Mouse (Mus musculus): ENCODE measurements around the gene Agap1.

Agap1 gene

DNA sequence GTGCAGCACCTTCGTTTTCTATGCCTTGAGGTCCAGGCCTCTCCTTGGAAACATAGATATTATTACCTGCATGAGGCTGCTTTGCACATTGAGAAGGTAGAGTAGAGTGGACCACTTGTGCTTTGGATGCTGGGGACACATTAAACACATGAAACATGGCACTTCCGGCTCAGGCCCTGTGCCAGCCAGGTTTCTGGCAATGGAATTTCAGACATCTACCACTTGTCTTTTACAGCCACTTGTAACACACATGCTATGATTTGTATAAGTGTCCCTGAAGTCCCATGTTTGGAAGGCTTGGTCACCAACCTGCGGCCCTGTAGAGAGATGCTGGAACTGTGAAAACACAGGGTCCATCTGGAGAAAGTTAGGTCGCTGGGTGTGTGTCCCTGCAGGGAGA is 262.5 kb downstream of the Agap1 start:
- peak; percentile 48 to 53 for DNase-seq

DNA sequence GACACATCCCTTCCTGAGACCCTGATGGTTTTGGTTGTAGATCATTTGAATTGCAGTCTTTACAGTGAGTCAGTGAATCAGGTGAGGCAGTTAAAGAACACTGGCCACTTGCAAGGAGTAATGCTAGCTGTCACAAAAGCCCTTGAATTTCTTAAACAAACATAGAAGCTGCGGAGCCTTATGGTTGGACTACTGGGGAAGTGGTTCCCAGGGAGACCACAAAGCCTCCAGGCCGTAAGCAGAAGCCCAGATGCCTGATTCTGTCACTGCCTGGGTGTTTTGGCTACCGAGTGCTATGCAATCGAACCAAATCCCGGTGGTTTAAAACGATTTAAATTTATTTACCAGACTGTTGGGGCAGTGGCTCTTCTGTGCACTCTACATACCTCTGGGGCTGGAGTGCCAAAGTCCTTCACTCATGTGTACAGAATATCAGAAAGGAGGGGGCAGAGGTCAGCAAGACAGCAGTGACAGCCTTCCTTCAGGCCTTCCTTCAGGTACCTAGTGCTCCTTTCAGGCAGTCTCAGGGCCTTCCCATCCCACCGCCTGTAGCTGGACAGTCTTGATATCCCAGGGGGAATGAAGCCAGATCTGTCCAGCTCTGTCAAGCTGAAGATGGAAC is 264.3 kb downstream of the Agap1 start:
- peak; percentile 31 to 55 for DNase-seq

DNA sequence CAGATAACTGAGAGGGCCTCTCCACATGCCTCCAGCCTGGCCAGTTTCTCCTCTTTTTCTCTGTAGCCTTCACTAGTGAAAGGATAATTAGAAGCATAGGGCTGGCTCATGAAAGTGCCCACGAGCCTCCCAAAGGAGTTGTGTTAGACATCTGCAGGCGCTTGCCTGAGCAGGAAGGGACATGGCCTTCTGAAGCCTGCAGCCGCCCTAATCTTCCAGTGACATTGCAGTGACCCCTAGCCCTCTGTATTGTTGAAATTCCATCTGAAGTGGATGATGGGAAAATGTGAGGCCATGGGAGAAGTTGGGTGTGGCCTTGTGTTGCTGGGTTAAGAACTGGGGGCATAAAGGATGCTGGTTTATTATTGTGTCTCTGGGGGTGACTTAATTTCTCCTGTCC is 269.5 kb downstream of the Agap1 start:
- no peak for DNase-seq

DNA sequence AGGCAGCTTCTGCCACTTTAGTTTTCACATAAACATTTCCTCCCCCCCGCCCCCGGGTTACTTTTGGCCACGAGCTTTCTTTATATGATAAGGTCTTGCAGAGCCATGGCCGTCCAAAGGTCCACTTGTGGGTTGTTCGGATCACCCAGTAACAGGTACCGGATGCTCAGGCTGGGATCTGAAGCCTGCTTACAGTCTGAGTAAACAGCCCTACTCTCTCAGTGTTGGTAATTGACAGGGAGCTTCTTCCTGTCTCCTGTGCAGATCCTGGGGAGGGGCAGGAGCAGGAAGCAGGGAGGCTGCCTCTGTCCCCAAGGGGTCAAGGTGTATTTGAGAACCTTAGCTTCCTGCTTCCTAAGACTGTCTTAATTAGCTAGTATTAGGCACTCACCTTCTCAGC is 269.9 kb downstream of the Agap1 start:
- DNase-seq, result no peak

DNA sequence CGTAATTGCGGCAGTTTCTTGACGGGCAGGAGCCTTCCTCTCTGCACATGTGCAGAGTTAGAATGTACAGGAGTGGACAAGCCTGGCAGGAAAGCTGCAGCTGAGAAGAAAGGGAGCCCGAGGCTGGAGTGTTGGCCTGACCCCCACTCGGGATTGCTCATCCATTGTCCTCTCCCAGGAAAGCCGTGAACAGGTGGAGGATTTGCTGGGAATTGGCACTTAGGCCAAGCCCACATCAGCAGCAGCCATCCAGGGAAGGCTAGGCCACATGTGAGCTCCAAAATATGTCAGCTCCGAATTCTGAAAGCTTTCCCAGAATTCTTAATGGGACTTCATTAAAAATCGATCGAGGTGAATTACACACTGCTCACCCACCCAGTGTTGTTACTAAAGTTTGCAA is 270.4 kb downstream of the Agap1 start:
- DNase-seq, result no peak

DNA sequence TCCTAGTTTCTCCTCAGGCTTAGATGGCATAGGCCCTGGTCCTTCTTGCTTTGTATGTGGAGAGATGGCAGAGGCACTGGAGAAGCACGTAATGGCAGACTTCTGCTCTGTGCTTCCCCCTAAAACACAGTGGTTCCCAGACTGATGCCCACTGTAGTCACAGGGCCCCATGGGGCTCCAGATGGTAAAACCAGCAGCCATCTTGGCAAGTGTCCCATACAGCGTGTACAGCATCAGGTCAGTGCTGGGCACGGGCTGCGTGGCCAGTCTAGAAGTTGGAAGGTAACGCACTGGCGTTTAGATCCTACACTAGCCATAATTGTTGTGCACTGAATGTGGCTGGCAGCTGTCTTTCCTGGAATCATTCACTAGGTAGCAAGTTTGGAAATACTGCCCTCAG is 273.9 kb downstream of the Agap1 start:
- DNase-seq, result no peak

DNA sequence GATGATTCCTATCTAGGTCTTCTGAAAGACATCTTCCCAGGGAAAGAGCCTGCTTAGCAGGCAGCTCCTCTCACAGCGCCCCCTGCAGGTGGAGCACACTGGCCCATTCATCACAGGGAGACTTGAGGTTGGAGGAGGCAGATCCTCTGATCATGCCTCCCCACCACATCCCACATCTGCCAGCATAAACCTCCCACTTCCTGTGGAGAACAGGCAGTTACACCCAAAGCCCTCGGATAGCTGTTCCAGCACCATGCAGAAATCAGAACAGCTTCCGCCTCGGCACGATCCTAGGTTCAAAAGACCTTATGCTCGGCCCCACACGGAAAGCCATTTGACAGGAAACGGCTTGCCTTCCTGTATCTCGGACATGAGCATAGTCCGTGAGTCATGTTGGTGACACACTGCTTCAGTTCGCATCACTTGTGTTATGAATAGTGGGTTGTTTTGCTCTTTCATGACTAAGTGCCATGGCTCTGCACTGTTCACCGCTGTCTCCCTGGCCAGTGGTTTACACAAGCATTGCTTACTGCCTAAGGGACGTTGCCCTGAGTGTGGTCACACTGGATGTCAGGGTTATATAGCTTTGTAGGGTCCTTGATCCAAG is 276.1 kb downstream of the Agap1 start:
- peak in 1 of 2 experiments; percentile 36 for DNase-seq

DNA sequence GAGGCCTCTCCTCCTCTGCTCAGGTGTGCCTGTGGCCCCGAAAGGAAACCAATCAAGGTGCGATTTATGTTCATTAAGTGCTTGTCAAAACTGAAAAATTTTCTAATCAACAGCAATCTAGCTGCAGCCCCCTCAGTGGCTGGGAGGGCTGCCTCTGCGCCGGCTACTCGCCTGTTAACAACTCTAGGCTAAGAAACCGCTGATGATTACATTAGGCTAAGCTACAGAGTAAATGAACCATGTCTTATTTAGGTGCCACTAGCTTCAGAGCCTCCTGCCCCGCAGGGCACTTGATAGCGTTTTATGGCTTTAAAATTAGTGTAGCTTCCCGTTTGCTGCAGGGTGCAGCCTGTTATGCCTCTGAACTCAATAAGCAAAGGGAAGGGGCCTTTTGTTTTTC is 279.8 kb downstream of the Agap1 start:
- DNase-seq, result no peak

DNA sequence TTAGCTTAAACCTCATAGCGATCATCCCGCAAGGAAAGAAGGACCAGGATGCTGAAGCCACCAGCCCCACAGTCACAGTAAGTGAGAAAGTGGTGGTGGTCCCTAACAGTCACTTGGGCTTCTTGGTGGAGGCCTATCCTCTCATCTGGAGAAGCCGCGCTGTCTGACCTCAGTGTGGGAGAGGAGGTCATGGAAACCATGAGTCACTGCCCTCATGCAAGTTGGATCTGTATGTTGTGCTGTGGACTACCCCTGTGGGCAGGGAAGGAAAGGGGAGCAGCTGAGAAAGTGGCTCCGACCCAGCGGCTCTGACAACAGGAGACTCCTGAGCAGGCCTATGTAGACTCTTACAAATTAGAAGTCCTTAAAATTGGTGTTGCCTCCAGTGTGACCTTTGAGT is 280.5 kb downstream of the Agap1 start:
- DNase-seq, result no peak

DNA sequence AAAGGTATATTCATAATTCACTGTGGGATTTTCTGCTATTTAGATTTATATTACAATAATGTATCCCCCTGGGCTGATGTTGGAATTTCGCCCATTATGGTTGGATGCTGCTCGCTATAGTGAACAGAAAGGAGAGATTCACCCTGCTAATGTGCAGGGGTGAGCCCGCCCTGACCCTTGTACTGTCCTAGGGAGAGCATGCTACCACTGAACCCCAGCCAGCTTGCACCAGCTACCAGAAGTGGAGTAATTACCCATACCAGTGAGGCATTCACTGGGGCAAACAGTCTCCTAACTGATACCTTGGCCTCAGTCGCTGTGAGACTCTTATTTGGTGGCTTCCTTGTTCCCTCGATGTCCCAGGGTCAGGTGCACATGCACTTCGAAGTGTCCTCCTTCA is 281.4 kb downstream of the Agap1 start:
- DNase-seq, result no peak

DNA sequence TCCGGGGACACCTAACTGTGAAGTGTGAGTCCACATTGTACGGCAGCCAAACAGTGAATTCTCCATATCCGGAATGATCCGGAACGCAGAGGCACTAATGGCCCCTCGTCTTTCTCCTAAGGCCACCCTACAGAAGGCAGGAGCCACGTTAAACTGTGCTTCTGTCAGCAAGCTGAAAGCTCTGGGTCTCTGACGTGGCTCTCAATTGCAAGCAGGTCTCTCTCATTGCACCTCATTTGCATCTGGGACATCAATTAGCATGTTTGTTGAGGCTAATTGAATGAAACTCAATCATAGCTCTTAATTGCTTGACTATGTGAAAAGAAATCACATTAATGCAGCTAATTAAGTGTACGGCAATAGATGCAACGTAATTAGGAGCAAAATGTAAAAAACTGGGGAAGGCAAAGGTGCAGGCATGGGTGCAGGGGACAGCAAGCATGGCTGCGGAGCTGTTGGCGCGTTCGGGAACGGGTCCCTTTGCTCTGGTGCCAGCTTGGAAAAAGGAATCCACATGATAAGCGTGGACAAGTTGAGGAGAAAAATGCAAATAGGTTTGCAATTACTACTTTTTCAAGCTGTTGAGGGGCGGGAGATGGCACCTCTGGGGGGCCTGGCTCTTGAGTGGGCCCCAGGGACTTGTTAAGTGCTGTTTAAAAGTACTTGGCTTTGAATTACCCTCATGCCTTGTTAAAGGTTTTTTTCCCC is 284.6 kb downstream of the Agap1 start:
- DNase-seq, result no peak

DNA sequence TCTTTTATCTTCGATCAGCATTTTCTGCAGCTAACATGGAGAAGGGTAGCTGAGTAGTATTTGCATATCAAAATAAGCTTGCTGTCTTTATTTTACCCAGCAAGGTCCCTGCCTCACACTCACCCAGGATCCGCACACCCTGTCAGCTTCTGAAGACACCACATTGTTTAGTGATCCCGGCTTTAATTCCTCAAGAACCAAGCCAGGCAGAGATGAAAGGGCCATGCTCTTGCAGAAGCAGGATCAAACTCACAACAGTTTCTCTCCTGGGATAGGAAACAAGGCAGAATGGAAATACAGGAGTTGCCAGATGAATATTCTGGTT is 285.1 kb downstream of the Agap1 start:
- no peak for DNase-seq

DNA sequence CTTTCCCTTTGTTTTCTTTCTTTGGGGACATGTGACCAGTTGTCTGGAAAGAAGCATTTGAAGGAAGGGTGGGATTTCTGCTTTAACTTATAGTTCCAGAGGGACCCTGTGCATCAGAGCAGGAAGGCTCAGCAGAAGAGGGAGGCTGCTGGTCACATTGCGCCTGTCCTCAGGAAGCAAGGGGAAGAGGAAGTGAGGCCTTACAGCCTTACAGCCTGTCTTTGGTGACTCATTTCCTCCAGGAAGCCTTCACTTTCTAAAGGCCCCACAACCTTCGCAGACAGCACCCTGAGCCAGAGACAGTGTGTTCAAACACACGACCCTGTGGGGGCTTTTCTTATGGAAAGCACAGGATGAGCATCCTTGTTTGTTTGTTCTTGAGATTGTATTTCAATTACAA is 287.8 kb downstream of the Agap1 start:
- no peak for DNase-seq

DNA sequence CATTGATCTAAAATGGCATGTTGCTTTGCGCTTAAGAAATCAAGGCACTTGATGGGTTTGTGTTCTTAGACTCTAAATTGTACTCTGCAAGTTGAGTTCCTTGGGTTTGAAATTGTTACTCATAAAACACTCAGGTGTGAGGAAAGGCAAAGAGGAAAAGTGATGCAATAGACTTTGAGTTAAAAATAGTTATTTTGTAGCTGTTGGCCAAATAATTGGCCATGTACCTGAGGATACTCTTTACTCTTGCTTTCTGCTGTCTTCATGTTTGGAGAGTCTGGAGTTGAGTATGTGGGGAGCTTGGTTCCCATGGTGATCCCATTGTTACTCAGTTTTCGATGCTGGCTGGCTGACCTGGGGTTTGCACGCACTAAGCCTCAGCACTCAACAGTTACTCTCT is 291.6 kb downstream of the Agap1 start:
- DNase-seq, result no peak

DNA sequence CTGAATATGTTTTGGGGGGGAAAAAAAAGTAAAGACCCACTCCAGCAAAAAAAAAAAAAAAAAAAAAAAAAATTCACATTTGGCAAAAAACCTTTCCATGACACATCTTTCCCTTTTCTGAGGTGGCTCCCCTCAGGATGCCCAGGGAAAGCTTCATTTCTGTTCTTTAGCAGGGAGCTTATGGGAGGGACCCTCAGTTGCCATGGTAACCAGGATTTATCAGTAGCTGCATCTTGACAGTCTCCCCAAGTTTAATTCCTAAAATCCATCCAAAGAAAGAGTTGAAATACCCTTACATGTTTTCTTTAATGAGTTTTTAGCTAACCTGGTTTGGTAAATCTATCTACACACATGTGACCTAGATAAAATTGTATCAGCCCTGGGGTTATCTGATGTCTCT is 295.1 kb downstream of the Agap1 start:
- no peak for DNase-seq

DNA sequence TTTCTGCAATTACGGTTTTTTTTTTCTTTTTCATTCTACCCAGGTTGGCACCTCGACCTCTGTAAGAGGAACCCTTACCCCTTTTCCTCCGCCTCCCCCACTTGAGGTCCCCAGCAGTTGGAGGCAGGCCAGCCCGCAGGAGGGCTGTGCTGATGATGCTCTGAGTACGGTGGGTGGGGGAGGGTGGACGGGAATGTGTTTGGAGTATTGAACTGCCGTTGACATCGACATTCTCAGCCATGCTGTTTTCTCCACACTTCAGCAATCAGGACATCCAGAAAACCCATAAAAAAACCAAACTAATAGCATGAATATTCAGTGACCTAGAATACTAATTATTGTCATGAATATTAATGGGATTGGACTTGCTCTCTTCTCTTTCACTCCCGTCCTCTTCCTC is 295.9 kb downstream of the Agap1 start:
- DNase-seq, result no peak

DNA sequence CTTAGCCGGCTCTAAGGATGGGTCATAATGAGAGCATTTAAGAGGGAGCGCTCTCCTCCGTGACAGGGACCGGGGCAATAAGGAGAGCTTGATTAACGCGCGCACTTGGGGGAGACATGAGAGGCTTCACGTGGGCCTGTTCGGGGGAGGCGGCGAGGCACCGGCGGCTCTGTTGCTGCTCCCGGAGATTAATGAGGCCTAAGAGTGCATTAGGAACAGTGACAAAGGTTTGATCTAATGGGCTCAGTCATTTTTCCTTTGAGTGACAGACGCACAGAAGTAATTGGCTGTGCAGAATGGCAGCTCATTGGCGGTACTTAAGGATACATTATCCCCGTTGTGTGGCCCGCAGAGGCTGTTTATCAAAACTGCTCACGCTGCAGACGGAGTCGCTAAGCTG is 296.3 kb downstream of the Agap1 start:
- DNase-seq, result no peak

DNA sequence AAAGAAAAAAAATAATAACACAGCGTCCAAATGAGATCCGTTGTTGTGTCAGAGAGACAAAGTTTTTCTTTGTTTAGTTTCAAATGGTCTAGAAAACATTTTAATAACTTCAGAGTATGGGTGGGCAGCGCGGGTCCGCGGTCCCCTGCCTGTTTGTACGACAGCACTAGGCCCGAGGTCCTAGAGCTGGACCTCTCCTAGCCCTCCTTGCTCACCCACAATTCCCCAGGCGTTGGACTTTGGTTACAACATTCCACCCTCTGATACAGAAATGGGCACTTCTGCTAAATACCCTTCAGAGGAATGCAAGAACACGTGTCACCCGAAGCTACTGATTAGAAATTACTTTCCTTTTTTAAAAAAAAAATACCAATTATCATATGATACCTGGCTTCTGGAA is 296.7 kb downstream of the Agap1 start:
- no peak for DNase-seq

DNA sequence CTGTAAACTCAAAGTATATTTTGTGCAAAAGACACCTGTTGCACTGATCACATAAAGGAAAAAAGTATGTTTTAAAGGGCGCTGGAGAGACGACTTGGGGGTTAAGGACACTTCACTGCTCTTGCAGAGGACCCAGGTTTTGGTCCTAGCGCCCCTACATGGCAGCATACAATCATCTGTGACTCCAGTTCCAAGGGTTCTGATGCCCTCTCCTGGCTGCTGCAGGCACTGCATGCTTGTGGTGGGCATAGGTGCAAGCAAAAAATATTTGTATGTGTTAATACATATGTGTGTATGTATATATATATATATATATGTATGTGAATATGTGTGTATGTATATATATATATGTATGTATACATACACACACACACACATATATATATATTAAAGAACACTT is 298.1 kb downstream of the Agap1 start:
- no peak for DNase-seq

DNA sequence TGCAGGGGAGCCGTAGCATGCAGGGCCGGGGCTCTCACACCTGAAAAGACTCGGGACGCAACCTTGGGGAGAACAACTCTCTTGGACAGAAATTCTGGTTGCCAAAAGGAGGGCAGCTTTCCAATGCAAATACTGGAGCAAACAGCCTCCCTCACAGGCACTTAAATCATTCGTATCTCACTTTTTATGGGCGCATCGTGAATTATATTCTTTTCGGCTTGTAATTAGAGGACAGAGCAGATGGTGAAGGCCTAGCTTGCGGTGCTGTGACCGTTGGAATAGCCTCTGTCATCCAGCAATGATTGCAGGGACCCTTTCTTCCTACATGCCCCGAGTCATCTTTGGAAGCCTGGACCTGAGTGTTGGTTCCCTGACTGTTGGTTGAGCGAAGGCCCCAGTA is 300.8 kb downstream of the Agap1 start:
- no peak for DNase-seq

DNA sequence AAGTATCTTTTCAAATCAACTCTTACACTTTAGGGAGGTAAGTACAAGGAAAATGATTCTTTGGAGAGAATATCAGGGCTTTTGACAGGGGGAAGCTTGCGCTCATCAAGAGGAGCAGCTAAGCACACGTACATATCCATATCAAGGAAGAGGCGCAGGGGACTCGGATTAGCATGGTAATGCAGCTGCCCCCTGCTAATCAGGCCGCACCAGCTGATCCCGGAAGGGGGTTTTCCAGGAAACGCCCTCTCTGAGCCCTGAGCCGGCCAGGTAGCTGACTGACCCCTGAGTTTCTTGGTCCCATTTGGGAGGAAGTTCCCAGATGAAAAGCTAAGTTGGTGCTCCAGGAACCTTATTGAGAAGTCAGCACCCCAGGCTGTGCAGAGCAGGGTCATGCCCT is 301.8 kb downstream of the Agap1 start:
- DNase-seq, result no peak

DNA sequence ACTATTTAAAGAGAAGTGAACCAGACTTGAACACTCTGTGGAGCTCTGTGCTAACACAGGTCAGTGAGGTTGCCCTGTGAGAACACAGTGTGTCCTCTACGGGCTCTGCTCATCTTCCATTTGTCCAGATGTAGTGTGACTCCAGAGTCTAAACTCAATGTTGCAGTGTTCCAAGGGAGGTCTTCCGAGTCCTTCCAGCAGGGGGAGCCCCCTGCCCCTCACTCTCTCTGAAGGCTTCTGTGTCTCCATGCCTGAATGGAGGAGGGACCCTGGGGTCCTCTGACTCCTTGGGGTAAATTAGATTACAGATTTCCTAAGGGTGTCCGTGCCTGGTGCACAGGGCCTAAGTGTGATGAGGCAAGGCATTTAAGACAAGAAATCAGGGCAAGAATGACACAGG is 302.9 kb downstream of the Agap1 start:
- no peak for DNase-seq

DNA sequence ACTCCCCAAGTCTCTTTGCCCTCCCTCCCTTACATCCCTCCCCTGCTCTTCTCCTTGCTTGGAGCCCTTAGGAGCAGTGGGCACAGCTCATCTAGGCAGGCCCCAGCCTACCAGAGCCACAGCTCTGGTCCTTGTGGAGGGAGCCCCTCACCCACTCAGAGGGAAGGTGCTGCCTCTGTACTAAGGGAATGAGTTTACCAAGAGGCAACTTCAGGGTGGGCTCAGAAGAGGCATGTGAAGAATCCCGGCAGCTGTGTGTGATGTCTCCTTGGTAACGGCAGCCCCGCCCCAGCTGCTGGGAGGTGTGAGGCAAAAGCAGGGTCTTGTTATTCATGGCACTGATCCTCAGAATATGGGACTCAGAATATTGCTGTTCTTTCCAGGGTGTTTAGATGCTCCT is 309.3 kb downstream of the Agap1 start:
- DNase-seq, result no peak

DNA sequence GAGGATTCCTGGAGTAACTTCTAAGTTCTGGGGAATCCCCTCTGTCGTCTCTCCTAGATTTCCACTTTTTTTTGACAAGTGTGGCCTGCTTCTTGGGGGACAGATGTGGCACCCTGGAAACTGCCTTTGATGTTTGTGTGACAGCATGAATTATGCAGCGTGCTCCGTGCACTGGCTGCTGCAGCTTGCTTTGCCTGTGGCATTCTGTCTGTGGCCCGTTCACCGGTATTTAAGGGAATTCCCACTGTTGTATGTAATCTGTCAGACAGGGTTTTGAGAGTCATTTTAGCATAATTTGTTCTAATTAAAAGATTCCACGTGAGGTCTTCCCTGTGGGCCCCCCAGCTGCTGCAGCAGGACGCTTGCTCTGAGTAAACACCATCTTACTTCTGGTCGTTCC is 312.3 kb downstream of the Agap1 start:
- DNase-seq, result no peak

DNA sequence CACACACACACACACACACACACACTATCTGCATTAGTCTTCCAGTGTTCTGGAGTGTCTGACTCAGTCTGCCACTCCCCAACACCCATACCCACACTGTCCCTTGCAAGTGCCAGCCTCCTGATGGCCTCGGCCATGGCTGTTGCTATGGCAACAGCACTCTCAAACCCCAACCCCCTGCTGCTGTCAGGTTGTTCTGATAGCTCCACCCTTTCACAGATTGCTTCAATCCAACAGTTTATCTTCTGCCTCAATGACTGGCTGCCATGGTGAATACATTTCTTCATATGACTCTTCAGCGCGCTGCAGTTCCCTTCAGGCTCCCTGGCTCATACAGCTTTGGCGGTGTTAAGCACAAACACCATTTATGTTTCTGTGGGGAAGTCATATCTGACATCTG is 315.0 kb downstream of the Agap1 start:
- no peak for DNase-seq

Measured in lung, adult 18-20 months (tissue).